Mouse (Mus musculus) stomach, embryonic 16.5 days (tissue): ENCODE measurements around the gene Bckdhb. TPM values are rescaled to one million over a fixed set of nuclear protein-coding genes. Genes with fewer than 3 reads are reported as not detected.

Experiments used
- ATAC-seq: fragments of 200-750 bp; cut with Nextera tagmentation; 2 replicates; pipeline ENCODE4 v1.8.0; 2017; ENCODE audit warnings: moderate number of reproducible peaks, moderate TSS enrichment; ENCODE audit not compliant: insufficient read depth, low FRiP score
- H3K27ac ChIP-seq: fragments of 300-500 bp; sonication (generic); 2 replicates; pipeline ENCODE4 v1.5.1; 2014; ENCODE audit warnings: low read length
- H3K27me3 ChIP-seq: fragments of 300-500 bp; sonication (generic); 2 replicates; pipeline ENCODE4 v1.6.1; 2014; ENCODE audit warnings: low read length, control low read depth, mixed read lengths; ENCODE audit not compliant: control insufficient read depth, insufficient read depth
- H3K36me3 ChIP-seq: fragments of 300-500 bp; sonication (generic); 2 replicates; pipeline ENCODE4 v1.6.1; 2014; ENCODE audit warnings: low read length; ENCODE audit not compliant: control insufficient read depth, insufficient read depth
- H3K4me1 ChIP-seq: fragments of 300-500 bp; sonication (generic); 2 replicates; pipeline ENCODE4 v1.6.1; 2014; ENCODE audit warnings: low read length, control low read depth, mixed read lengths; ENCODE audit not compliant: control insufficient read depth, insufficient read depth
- H3K4me2 ChIP-seq: fragments of 300-500 bp; sonication (generic); 2 replicates; pipeline ENCODE4 v1.6.1; 2014; ENCODE audit warnings: low read depth, low read length, mixed read lengths
- H3K4me3 ChIP-seq: fragments of 300-500 bp; sonication (generic); replicated peaks from 2 replicates; pipeline ENCODE4 v1.5.1; 2014; ENCODE audit warnings: mild to moderate bottlenecking, low read length
- H3K9ac ChIP-seq: fragments of 300-500 bp; sonication (generic); 2 replicates; pipeline ENCODE4 v1.6.1; 2014; ENCODE audit warnings: low read length
- H3K9me3 ChIP-seq: fragments of 300-500 bp; sonication (generic); replicated peaks from 2 replicates; pipeline ENCODE4 v1.6.1; 2016; ENCODE audit warnings: low read length, control low read depth; ENCODE audit not compliant: control insufficient read depth
- WGBS: fragments of 180-500 bp; shearing (Covaris S2); extraction: QIAGEN DNeasy Blood & Tissue Kit; methylation state at CpG from one replicate; pipeline ENCODE4 v1.1.7; 2014; 5-methylcytosine and 5-hydroxymethylcytosine counted together
- polyA plus RNA-seq: library from polyadenylated mRNA; unstranded; fragments of >200 nt; fragmentation: Nextera tagmentation; extraction: Ambion mirVana; gene quantifications from 2 replicates; pipeline ENCODE4 v1.2.1, GENCODE M21; 2015

Bckdhb gene
- polyA plus RNA-seq, 1 experiment from 2014 or later = 48.1 TPM

GRCm38 (mm10) chr9:84112842-84113568 is 188.1 kb downstream of the Bckdhb start:
- Histone ChIP-seq H3K4me1 (0 out of 2 replicates have a peak, but pooled peaks cover 10% of the 10 kb centered on the region), H3K9ac (no peak overlapping the region), H3K27ac (no peak overlapping the region), H3K36me3 (no peaks in the 10 kb centered on the region), H3K27me3 (no peaks in the 10 kb centered on the region), H3K9me3 (no peaks in the 10 kb centered on the region), H3K4me3 (no peak overlapping the region), H3K4me2 (no peak overlapping the region)
- WGBS = 61% methylated on average over 12 of the region's 12 CpGs
- ATAC-seq = no peak

DNA sequence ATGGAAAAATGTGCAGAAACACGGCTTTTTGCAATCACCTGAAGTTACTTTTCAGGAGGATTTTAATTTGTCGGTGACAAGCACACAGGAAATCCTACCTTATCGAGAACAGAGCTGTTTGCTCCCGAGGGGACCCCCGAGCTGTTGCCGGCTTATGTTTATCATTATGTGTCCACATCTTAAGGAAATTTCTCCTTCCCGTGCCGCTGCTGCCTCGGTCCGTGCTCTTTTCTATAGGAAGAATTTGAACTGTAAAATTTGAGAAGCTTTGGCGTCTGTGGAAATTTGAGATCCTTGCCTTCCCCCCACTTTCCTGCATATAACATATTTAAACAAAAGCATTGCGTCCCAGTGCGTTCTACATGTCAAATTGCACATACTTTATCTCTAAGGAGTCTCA is 189.3 kb downstream of the Bckdhb start:
- no peak for ATAC-seq
- H3K27me3 ChIP-seq = no peaks in the 10 kb centered on the region
- no peaks in the 10 kb centered on the region for H3K36me3 ChIP-seq
- peak overlapping the region; percentile 50 for H3K4me2 ChIP-seq
- H3K4me3 ChIP-seq = peak overlapping the region; percentile 40
- 42% methylated on average over 13 of the region's 13 CpGs for WGBS
- H3K9me3 ChIP-seq = no peaks in the 10 kb centered on the region
- H3K4me1 ChIP-seq = 0 out of 2 replicates have a peak, but pooled peaks cover 10% of the 10 kb centered on the region
- peak overlapping the region; percentile 49; the same call in 1 of the 2 replicates for H3K9ac ChIP-seq
- H3K27ac ChIP-seq = no peak overlapping the region

DNA sequence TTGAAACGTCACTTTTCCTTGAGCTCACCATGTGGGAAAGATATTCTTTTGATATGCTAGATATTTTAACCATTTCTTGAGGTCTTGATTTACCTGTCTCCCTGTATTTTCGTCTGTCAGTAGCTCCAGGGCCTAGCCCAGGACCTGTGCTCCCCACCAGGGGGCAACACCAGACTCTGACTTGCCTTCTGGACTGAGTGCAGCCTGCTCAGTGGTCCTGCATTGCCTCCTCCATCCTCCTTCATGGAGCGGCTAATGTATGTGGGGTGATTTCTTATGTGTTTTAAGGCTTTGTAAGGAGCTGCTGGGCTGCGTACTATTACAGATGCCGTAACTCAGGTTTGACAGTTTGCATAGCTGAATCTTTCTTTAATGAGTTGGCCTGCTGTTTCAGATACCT is 192.4 kb downstream of the Bckdhb start:
- Histone ChIP-seq H3K27ac (no peak overlapping the region), H3K27me3 (no peaks in the 10 kb centered on the region), H3K4me2 (no peak overlapping the region), H3K4me1 (0 out of 2 replicates have a peak, but pooled peaks cover 7% of the 10 kb centered on the region), H3K9ac (no peak overlapping the region), H3K4me3 (no peak overlapping the region), H3K9me3 (no peaks in the 10 kb centered on the region), H3K36me3 (no peaks in the 10 kb centered on the region)
- WGBS = 65% methylated on average over 5 of the region's 5 CpGs
- ATAC-seq = no peak

DNA sequence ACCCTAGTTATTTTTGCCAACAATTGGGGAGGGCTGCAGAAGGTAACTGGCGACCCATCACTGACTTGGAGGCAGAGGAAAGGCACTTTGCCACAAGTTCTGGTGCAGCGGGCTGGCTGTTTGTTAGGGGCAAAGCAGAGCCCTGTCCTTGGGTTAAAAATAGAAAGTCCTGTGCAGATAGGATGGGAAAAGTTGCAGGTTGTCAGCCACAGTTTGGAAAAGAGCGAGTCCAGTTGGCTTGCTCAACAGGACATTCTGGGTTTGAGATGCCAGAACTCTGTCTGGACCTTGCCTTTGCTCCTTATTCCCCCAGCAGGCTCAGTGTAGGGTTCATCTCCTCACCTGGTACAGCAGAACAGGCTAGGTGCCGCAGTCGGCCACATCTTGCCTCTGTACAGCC is 200.1 kb downstream of the Bckdhb start:
- WGBS = 93% methylated on average over 5 of the region's 5 CpGs
- Histone ChIP-seq H3K9ac (no peak overlapping the region), H3K27ac (no peak overlapping the region), H3K36me3 (no peaks in the 10 kb centered on the region), H3K27me3 (no peaks in the 10 kb centered on the region), H3K4me2 (no peak overlapping the region), H3K4me3 (no peak overlapping the region), H3K4me1 (0 out of 2 replicates have a peak, but pooled peaks cover 3% of the 10 kb centered on the region), H3K9me3 (no peaks in the 10 kb centered on the region)
- no peak for ATAC-seq

- H3K4me3 ChIP-seq = no peak overlapping the region
- 85% methylated on average over 6 of the region's 6 CpGs for WGBS
Measured at GRCm38 (mm10) chr9:84130338-84130737, 205.4 kb downstream of the Bckdhb start.

GRCm38 (mm10) chr9:84135062-84135461 is 210.1 kb downstream of the Bckdhb start:
- H3K9ac ChIP-seq = no peak overlapping the region
- no peaks in the 10 kb centered on the region for H3K4me1 ChIP-seq
- no peaks in the 10 kb centered on the region for H3K36me3 ChIP-seq
- H3K9me3 ChIP-seq = no peaks in the 10 kb centered on the region
- ATAC-seq = no peak
- no peak overlapping the region for H3K27ac ChIP-seq
- no peak overlapping the region for H3K4me3 ChIP-seq
- H3K27me3 ChIP-seq = no peaks in the 10 kb centered on the region
- H3K4me2 ChIP-seq = no peak overlapping the region
- 84% methylated on average over 12 of the region's 12 CpGs for whole genome bisulfite sequencing

More at GRCm38 (mm10) chr9:84130338-84130737, 205.4 kb downstream of the Bckdhb start:
- H3K9ac ChIP-seq = no peak overlapping the region
- 0 out of 2 replicates have a peak, but pooled peaks cover 3% of the 10 kb centered on the region for H3K4me1 ChIP-seq
- H3K4me2 ChIP-seq = no peak overlapping the region
- no peak for ATAC-seq
- no peaks in the 10 kb centered on the region for H3K36me3 ChIP-seq
- no peaks in the 10 kb centered on the region for H3K9me3 ChIP-seq
- H3K27ac ChIP-seq = no peak overlapping the region
- no peaks in the 10 kb centered on the region for H3K27me3 ChIP-seq

GRCm38 (mm10) chr9:84137192-84137591 is 212.2 kb downstream of the Bckdhb start:
- Histone ChIP-seq H3K4me1 (no peaks in the 10 kb centered on the region), H3K9me3 (no peaks in the 10 kb centered on the region), H3K27ac (no peak overlapping the region), H3K4me2 (no peak overlapping the region), H3K27me3 (no peaks in the 10 kb centered on the region), H3K36me3 (no peaks in the 10 kb centered on the region), H3K9ac (no peak overlapping the region), H3K4me3 (no peak overlapping the region)
- WGBS = 95% methylated on average over 6 of the region's 6 CpGs
- no peak for ATAC-seq

DNA sequence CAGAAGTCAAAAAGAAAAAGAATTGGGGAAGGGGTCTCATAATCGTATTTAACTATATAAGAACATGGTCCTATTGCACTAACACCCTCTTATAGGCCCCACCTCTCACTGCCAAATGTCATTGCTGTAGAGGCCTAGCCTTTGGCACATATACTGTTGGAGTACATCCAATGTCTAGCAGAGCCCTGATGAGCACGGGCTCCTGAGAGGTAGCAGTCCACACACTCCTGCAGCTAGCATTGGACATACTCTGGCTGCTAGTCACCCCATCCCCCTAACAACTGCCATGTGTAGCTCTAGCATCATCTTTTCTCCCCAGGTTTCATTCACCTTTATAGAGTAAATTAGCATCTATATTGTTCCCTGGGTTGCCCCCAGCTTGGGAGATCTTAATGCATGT is 223.2 kb downstream of the Bckdhb start:
- Histone ChIP-seq H3K27me3 (no peaks in the 10 kb centered on the region), H3K9ac (no peak overlapping the region), H3K4me2 (no peak overlapping the region), H3K4me3 (no peak overlapping the region), H3K9me3 (no peaks in the 10 kb centered on the region), H3K27ac (no peak overlapping the region), H3K36me3 (no peaks in the 10 kb centered on the region), H3K4me1 (no peaks in the 10 kb centered on the region)
- 82% methylated on average over 2 of the region's 2 CpGs for WGBS
- ATAC-seq = no peak
